Mouse (Mus musculus): ENCODE measurements at regions not wholly inside any gene's neighbourhood (a gene's known extent, or its start where the extent isn't known, plus 50 kb on each side); places are given as distances from the start of the nearest gene placed in this dataset.

DNA sequence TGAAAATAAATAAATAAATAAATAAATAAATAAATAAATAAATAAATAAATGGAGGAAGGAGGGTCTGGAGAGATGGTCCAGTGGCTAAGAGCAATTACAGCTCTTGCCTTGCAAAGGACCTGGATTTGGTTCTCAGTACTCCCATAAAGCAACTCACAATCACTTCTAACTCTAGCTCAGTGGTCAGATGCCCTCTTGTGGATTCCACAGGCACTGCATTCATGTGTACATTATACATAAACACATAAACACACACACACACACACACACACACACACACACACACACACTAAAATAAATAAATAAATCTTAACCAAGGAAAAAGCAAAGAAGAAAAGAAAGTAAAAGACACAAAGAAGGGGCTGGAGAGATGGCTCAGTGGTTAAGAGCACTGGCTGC, 74.2 kb upstream of the Dhx40 start:
- DNase-seq (ENCODE audit: low spot score) = no peak

DNA sequence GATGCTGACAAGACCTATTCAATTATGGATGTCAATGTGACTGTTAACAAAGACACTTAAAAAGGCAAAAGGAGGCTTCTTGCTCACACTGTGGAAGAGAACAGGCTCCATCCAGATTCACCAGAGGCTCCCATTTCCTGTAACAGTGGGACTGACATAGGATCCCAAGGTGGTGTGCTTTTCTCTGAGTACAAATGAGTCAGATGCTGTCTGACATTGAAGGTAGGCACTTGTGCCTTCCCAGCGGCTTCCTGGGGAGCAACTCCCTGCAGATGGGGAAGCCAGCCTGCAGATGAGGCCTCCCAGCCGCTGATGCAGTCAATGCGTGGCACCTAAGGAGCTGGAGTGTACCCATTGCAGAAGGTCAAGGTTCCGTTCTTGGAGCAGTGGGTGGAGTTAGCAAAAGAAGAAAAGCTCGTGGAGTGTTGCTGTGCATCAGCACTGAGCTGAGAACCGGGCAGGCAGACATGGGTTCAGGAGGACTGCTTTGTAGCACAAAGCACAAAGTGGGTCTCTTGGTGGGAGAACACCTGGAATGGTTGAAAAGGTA, 71.9 kb upstream of the Dhx40 start:
- DNase-seq (ENCODE audit: low spot score) = no peak

DNA sequence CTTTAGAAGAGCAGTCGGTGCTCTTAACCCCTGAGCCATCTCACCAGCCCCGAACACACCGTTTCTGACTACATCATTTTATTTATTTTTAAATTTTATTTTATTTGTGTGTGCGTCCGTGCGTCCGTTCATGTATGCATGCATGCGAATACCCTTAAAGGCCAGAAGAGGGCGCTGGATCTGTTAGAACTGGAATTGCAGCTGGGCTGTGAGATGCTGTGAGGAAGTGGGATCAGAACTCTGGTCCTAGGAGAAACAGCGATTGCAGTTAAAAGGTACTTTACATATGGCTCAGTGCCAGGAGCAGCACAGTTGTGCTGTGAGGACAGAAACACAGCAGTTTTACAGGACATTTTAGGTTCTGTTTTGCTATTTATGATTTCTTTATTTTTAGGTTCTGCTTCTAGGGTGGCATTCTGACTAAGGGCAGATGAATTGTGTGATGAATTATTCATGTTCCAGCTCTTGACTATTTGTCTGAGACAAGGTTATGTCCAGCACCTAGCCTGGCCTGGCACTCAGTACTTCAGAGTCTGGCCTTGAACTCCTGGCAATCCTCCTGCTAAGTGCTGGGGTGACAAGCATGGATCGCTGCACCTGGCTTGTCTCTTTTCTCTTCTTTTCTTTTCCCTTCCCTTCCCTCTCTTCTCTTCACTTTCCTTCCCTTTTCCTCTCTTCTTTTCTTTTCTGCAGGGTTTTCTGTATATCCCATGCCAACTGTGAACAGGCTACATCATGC, 71.0 kb upstream of the Dhx40 start:
- DNase-seq (ENCODE audit: low spot score) = no peak

GRCm38 (mm10) chr11:86876509-86876908, 69.0 kb upstream of the Dhx40 start:
- no peak for DNase-seq (ENCODE audit: low spot score)

DNA sequence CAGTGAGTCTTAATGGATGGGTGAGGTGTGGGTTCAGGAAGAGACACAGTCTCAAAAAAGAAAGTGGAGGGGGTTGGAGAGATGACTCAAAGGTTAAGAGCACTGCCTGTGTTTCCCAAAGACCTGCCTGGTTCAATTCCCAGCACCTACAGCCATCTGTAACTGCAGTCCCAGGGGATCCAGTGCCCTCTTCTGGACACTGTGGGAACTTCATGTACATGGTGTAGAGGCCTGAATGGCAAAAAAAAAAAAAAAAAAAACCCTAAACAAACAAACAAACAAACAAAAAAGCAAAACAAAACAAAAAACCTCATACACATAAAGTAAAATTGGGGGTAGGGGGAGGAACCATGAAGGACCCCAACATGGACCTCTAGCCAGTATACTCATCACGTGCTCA, 68.2 kb upstream of the Dhx40 start:
- no peak for DNase-seq (ENCODE audit: low spot score)

DNA sequence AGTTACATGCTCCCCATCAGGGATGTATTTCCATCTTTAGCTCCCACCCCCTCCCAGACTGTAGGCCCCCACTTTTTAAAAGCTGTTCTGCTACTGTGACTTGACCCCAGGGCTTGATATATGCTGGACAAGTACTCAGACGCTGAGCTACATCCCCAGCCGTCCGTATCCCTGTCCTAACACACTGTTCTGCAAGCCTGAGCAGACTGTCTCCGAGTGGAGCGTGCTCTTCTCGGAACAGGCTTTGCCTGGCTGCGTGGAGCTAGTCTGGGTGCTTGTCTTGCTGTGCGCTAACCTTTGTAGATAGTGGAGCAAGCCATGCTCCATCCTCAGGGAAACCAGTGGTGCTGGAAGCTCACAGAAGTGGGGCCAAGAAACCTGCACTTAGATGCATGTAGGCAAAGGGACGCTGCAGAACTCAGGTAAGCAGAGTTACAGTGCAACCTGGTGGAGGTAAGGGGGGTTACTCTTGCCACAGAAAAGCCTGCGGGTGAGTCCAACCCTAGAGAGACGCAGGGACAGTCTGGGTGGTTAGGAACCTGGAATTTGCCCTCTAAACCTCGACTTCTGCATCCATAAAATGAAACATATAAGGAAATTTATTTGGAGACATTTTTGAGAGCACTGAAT, 67.2 kb upstream of the Dhx40 start:
- no peak for DNase-seq (ENCODE audit: low spot score)

GRCm38 (mm10) chr11:86873406-86873700, 65.8 kb upstream of the Dhx40 start:
- no peak for DNase-seq (ENCODE audit: low spot score)

GRCm38 (mm10) chr11:86872537-86873405, 65.2 kb upstream of the Dhx40 start:
- DNase-seq (ENCODE audit: low spot score) = no peak

DNA sequence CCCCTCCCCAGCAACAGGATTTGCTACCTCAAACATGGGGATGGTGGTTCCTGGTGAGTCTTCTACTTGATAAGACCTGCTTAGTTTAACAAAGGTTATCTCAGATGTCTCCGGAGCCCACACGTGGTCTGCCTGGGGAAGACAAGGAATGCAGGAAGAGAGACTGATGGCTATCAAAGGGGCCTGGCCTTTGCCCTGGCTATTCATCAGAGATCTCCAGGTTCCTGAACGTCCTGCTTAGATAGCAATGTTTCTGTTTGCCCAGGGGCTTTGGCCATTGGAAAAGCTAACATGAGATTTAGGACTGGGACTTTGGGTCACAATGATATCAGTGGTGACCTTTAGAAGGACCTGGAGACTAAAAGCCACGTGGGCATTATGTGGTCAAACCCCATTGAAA, 64.2 kb upstream of the Dhx40 start:
- no peak for DNase-seq (ENCODE audit: low spot score)

- DNase-seq (ENCODE audit: low spot score) = no peak
These were observed 63.1 kb upstream of the Dhx40 start for GRCm38 (mm10) chr11:86870486-86871165.

- DNase-seq (ENCODE audit: low spot score) = peak; percentile 67
These were observed 59.4 kb upstream of the Dhx40 start for GRCm38 (mm10) chr11:86866931-86867330.

DNA sequence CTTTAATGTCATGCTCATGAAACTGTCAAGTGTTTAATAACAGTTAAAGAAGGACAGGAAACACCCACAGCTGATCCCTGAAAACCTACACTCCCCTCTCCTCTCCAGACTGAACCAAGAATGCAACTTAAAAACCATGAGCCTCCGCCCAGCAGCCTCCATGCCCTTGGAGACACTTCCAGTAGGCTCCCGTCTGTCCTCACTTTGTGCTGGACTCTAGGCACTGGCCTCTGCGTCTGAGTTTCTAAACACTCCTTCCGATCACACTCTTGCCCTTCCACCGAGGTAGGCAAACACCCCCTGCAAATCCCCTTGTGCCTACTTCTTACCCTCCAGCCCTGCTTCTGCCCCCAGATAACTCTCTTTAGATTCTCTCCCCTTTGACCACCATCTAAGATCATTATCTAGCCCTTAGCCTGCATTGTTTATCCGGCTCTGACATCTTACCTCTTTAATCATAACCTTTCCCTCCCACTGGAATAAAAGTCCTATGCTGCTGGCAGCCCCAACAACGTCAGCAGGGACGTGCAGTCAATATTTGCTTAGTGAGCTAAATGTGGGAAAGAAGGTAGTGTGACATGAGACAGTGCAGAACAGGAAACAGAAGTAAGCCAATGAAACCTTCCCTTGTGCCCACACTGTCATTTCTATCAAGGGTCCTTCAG, 52.5 kb upstream of the Dhx40 start:
- no peak for DNase-seq (ENCODE audit: low spot score)

DNA sequence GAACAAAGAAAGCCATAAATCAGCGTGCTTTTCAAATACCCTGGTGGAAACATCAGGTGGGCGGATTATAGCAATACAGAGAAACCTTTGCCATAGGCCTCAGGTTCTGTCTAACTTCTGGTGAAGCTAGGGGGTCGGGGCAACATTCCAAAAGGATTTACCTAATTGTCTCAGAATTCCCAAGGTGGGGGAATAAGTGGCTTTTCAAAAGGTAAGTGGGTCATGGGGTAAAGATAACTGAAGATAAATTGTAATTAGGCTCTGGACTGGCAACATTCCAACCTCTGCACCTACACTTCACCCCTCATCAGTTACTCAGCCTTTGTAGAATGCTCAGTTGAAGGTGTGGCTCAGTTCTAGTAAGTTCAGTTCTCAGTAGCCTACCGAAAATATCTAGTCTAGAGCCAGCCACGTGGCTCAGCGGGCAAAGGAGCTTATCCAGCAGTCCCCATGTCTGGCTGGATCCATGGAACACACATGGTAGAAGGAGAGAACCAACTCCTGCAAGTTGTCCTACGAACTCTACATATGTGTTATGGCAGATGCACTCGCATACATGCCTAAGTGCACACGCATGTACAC, 51.8 kb upstream of the Dhx40 start:
- DNase-seq (ENCODE audit: low spot score) = no peak

DNA sequence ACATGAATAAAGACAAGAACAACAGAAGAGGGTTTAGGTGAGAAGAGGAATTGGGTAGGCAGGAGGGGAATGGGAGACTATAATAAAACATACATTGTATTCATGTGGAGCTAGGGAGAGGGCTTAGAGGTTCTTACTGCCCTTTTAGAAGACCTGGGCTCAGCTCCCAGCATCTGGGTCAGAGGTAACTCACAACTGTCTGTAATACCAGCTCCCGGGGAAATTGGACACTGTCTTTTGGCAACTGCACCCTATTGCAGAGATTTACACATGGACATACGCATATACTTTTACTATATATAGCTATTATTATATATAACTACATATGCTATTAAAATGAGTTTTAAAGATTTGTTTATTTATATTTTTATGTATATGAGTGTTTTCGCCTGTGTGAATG, 50.7 kb upstream of the Dhx40 start:
- DNase-seq (ENCODE audit: low spot score) = no peak
